In genomic region chr8:57530666-57531349, GRCm38 (mm10) we compare ENCODE assay signal across 8 mouse cellular contexts. TPM values are rescaled to one million over a fixed set of nuclear protein-coding genes. Genes with fewer than 3 reads are reported as not detected.
A peak's percentile ranks its signal among the peaks of the same experiment; 100 is the strongest.
DNase-seq lines count a peak whose midpoint lies in the region; ATAC-seq and TF ChIP-seq lines count a peak whose summit lies in the region.

No protein-coding gene starts in this region.

- peak; percentile 79 for TF ChIP-seq CTCF in bone marrow, adult 2 months (IDR thresholded peaks at IDR 0.05; ENCODE audit: control insufficient read depth, insufficient read depth, low read length)

- H3K27ac ChIP-seq in bone marrow, adult 2 months (ENCODE audit: control insufficient read depth, insufficient read depth, low read depth, low read length, poor library complexity) = no peak overlapping the region
- H3K27ac ChIP-seq in embryonic facial prominence, embryonic 14.5 days (replicated peaks; ENCODE audit: low read depth, low read length) = no peak overlapping the region
- H3K27ac ChIP-seq in liver, embryonic 12.5 days = no peak overlapping the region

- no peak overlapping the region for H3K4me3 ChIP-seq in bone marrow, adult 2 months (replicated peaks; ENCODE audit: control insufficient read depth, low read depth, low read length)
- H3K4me3 ChIP-seq in embryonic facial prominence, embryonic 14.5 days (ENCODE audit: low read depth, low read length) = no peak overlapping the region
- no peak overlapping the region for H3K4me3 ChIP-seq in liver, embryonic 12.5 days

- no peaks in the 10 kb centered on the region; the same call in 1 of the 2 replicates for H3K4me1 ChIP-seq in bone marrow, adult 2 months (ENCODE audit: control insufficient read depth, insufficient read depth, low read length)
- no peaks in the 10 kb centered on the region for H3K4me1 ChIP-seq in embryonic facial prominence, embryonic 14.5 days (ENCODE audit: control insufficient read depth, insufficient read depth, low read length)
- peaks cover 5% of the 10 kb centered on the region; the same call in 1 of the 2 replicates for H3K4me1 ChIP-seq in liver, embryonic 12.5 days

- no peaks in the 10 kb centered on the region for H3K9me3 ChIP-seq in embryonic facial prominence, embryonic 14.5 days (ENCODE audit: control insufficient read depth, low read length)
- H3K9me3 ChIP-seq in liver, embryonic 12.5 days (replicated peaks) = no peaks in the 10 kb centered on the region

- H3K36me3 ChIP-seq in embryonic facial prominence, embryonic 14.5 days (ENCODE audit: control insufficient read depth, insufficient read depth, low read length) = peaks cover 12% of the 10 kb centered on the region
- H3K36me3 ChIP-seq in liver, embryonic 12.5 days = peaks cover 22% of the 10 kb centered on the region
- H3K36me3 ChIP-seq in splenic B cell, adult 2 months (ENCODE audit: control insufficient read depth, insufficient read depth, low read length, poor library complexity, severe bottlenecking) = no peaks in the 10 kb centered on the region; the same call in none of the 2 replicates

- 19% methylated on average over 15 of the region's 15 CpGs for WGBS in bone marrow, adult 2 months
- 30% methylated on average over 15 of the region's 15 CpGs for WGBS in embryonic facial prominence, embryonic 14.5 days
- WGBS in liver, embryonic 12.5 days (ENCODE audit: insufficient replicate concordance) = 28% methylated on average over 15 of the region's 15 CpGs

- no peak overlapping the region for H3K9ac ChIP-seq in embryonic facial prominence, embryonic 14.5 days (ENCODE audit: low read depth, low read length)
- no peak overlapping the region; the same call in 1 of the 2 replicates for H3K9ac ChIP-seq in liver, embryonic 12.5 days

- TF ChIP-seq POLR2A in bone marrow, adult 2 months (IDR thresholded peaks at IDR 0.05; ENCODE audit: borderline replicate concordance, control insufficient read depth, low read depth, low read length) = no peak

- peak; percentile 89 for DNase-seq in CD4-positive, CD25-positive, alpha-beta regulatory T cell, adult 2 months (ENCODE audit: low read depth, low spot score)
- DNase-seq in embryonic facial prominence, embryonic 14.5 days (ENCODE audit: low spot score) = peak; percentile 90
- peak; percentile 67 to 88 for DNase-seq in heart, adult 9 months (ENCODE audit: low spot score in 2 of 2)
- peak; percentile 86 for DNase-seq in kidney, adult 9 months
- peak; percentile 85 for DNase-seq in naive thymus-derived CD4-positive, alpha-beta T cell, adult 2 months (ENCODE audit: low read depth)
- DNase-seq in splenic B cell, adult 2 months (ENCODE audit: low read depth, low spot score) = peak; percentile 88

- ATAC-seq in embryonic facial prominence, embryonic 14.5 days (ENCODE audit: low read depth) = peak; percentile 31
- no peak for ATAC-seq in liver, embryonic 12.5 days

- no peak overlapping the region for H3K4me2 ChIP-seq in embryonic facial prominence, embryonic 14.5 days (ENCODE audit: low read depth, low read length)
- peak overlapping the region; percentile 27 for H3K4me2 ChIP-seq in liver, embryonic 12.5 days

- no peaks in the 10 kb centered on the region for H3K27me3 ChIP-seq in embryonic facial prominence, embryonic 14.5 days (replicated peaks; ENCODE audit: control insufficient read depth, insufficient read depth, low read length)
- H3K27me3 ChIP-seq in liver, embryonic 12.5 days (replicated peaks) = no peaks in the 10 kb centered on the region
- no peaks in the 10 kb centered on the region for H3K27me3 ChIP-seq in splenic B cell, adult 2 months (ENCODE audit: control insufficient read depth, insufficient read depth, low read length, poor library complexity, severe bottlenecking)

RNA-seq across cellular contexts. Expression of gene Hmgb2, which starts 19.1 kb away (rescaled TPM):
- polyA plus RNA-seq in bone marrow, adult 2 months (2011; ENCODE audit: insufficient read depth, insufficient read length, low replicate concordance, missing spikeins) = 328 and 348 TPM in 2 replicates
- polyA plus RNA-seq in embryonic facial prominence, embryonic 14.5 days (2014; fragmentation: Nextera tagmentation; extraction: Ambion mirVana) = 258 and 290 TPM in 2 replicates
- 380 and 430 TPM in 2 replicates for polyA plus RNA-seq in liver, embryonic 12.5 days (2016; fragmentation: Nextera tagmentation; extraction: Ambion mirVana)

RNA-seq across cellular contexts. Expression of gene Sap30, which starts 43.1 kb away (rescaled TPM):
- polyA plus RNA-seq in bone marrow, adult 2 months (2011; ENCODE audit: insufficient read depth, insufficient read length, low replicate concordance, missing spikeins) = 11.7 and 26.8 TPM in 2 replicates
- 32.8 and 34.4 TPM in 2 replicates for polyA plus RNA-seq in embryonic facial prominence, embryonic 14.5 days (2014; fragmentation: Nextera tagmentation; extraction: Ambion mirVana)
- 26.9 and 27.8 TPM in 2 replicates for polyA plus RNA-seq in liver, embryonic 12.5 days (2016; fragmentation: Nextera tagmentation; extraction: Ambion mirVana)
